ENCODE assay signal across 10 mouse cellular contexts in the genomic region with DNA sequence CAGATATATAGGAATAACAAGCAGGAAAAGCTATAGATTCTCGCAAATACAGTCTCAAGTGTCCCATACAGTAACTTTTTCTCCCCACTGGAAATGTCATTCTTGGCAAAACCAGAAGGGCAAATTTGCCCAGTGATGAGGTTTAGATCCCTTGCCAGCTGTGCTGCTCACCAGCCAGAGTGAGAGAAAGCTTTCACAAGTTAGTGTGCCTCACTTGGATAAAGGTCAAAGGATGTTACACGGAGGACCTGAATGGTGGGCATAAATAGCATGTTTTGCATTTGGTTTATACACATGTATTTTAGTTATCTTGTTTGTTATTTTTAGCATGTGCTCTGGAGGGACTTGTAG. TPM values are rescaled to one million over a fixed set of nuclear protein-coding genes. Genes with fewer than 3 reads are reported as not detected.
DNase-seq lines count a peak whose midpoint lies in the region; ATAC-seq lines count a peak whose summit lies in the region.
"Had no signal": no experiment of that assay in that cellular context is flagged by ENCODE, and none has a peak within 500 bp of the region (broad histone marks: within the 10 kb centered on the region; RNA-seq: fewer than 3 reads in every experiment).

No protein-coding gene starts in this region.

- 38% methylated on average over 2 of the region's 2 CpGs for whole genome bisulfite sequencing in heart, embryonic 14.5 days
- 75% methylated on average over 2 of the region's 2 CpGs for WGBS in midbrain, embryonic 10.5 days
- 75% methylated on average over 2 of the region's 2 CpGs for WGBS in midbrain, embryonic 14.5 days
- WGBS in forebrain, embryonic 13.5 days: 41% methylated on average over 2 of the region's 2 CpGs

- H3K4me1 ChIP-seq in heart, embryonic 14.5 days (ENCODE audit: control insufficient read depth in 2 of 2, insufficient read depth in 2 of 2, low read length in 2 of 2): peaks cover 0 to 5% of the 10 kb centered on the region in 2 experiments; a peak in 2 of 4 replicates
- peaks cover 22% of the 10 kb centered on the region for H3K4me1 ChIP-seq in midbrain, embryonic 10.5 days
- H3K4me1 ChIP-seq in midbrain, embryonic 14.5 days (ENCODE audit: control insufficient read depth, insufficient read depth, low read length): no peaks in the 10 kb centered on the region; the same call in 1 of the 2 replicates
- peaks cover 13% of the 10 kb centered on the region for H3K4me1 ChIP-seq in forebrain, embryonic 13.5 days
- H3K4me1 ChIP-seq: neural tube, embryonic 12.5 days had no signal

- H3K4me2 ChIP-seq in heart, embryonic 14.5 days (ENCODE audit: low read length): peak overlapping the region; percentile 5; the same call in 1 of the 2 replicates
- no peak overlapping the region for H3K4me2 ChIP-seq in midbrain, embryonic 14.5 days (ENCODE audit: low read length)
- H3K4me2 ChIP-seq in forebrain, embryonic 13.5 days: 0 out of 2 replicates have a peak overlapping the region, but pooled peaks have one; percentile 18
- H3K4me2 ChIP-seq: neural tube, embryonic 12.5 days had no signal

- no peak overlapping the region for H3K4me3 ChIP-seq in heart, embryonic 14.5 days (ENCODE audit: control insufficient read depth in 1 of 2, insufficient read depth in 1 of 2, low read depth in 1 of 2, low read length in 2 of 2)
- H3K4me3 ChIP-seq in midbrain, embryonic 10.5 days: no peak overlapping the region
- no peak overlapping the region for H3K4me3 ChIP-seq in midbrain, embryonic 14.5 days (replicated peaks; ENCODE audit: low read depth, low read length)
- no peak overlapping the region for H3K4me3 ChIP-seq in forebrain, embryonic 13.5 days
- H3K4me3 ChIP-seq: neural tube, embryonic 12.5 days had no signal

- H3K36me3 ChIP-seq in heart, embryonic 14.5 days (ENCODE audit: control insufficient read depth, insufficient read depth, low read length): no peaks in the 10 kb centered on the region
- H3K36me3 ChIP-seq in midbrain, embryonic 10.5 days: no peaks in the 10 kb centered on the region
- H3K36me3 ChIP-seq in midbrain, embryonic 14.5 days (ENCODE audit: control insufficient read depth, insufficient read depth, low read length): no peaks in the 10 kb centered on the region
- no peaks in the 10 kb centered on the region for H3K36me3 ChIP-seq in forebrain, embryonic 13.5 days (ENCODE audit: poor library complexity, severe bottlenecking)
- H3K36me3 ChIP-seq: G1E; neural tube, embryonic 12.5 days had no signal

- H3K9me3 ChIP-seq in heart, embryonic 14.5 days (ENCODE audit: control insufficient read depth, low read length): no peaks in the 10 kb centered on the region
- no peaks in the 10 kb centered on the region for H3K9me3 ChIP-seq in midbrain, embryonic 10.5 days (replicated peaks)
- no peaks in the 10 kb centered on the region for H3K9me3 ChIP-seq in midbrain, embryonic 14.5 days (ENCODE audit: control insufficient read depth, low read length)
- H3K9me3 ChIP-seq in forebrain, embryonic 13.5 days (replicated peaks): no peaks in the 10 kb centered on the region
- H3K9me3 ChIP-seq: G1E; neural tube, embryonic 12.5 days had no signal

- H3K27ac ChIP-seq in heart, embryonic 14.5 days (replicated peaks in 1 of 2; ENCODE audit: control insufficient read depth in 1 of 2, insufficient read depth in 1 of 2, low read depth in 2 of 2, low read length in 2 of 2): no peak overlapping the region
- 0 out of 2 replicates have a peak overlapping the region, but pooled peaks have one; percentile 28 for H3K27ac ChIP-seq in midbrain, embryonic 10.5 days (replicated peaks)
- no peak overlapping the region for H3K27ac ChIP-seq in midbrain, embryonic 14.5 days (replicated peaks; ENCODE audit: low read depth, low read length)
- 0 out of 2 replicates have a peak overlapping the region, but pooled peaks have one; percentile 31 for H3K27ac ChIP-seq in forebrain, embryonic 13.5 days
- H3K27ac ChIP-seq: liver, embryonic 14.5 days; neural tube, embryonic 12.5 days had no signal

- DNase-seq in heart, adult 8-10 months (ENCODE audit: low spot score): no peak
- DNase-seq in midbrain, embryonic 10.5 days (ENCODE audit: low spot score): no peak
- no peak for DNase-seq in midbrain, embryonic 14.5 days
- DNase-seq in urinary bladder, postnatal 10 days (ENCODE audit: low spot score): no peak

- no peak; the same call in 1 of the 2 replicates for ATAC-seq in heart, embryonic 14.5 days (ENCODE audit: insufficient number of reproducible peaks, insufficient read depth, low FRiP score, low read depth)
- no peak for ATAC-seq in midbrain, embryonic 14.5 days (ENCODE audit: low FRiP score, low TSS enrichment)
- peak; percentile 31 for ATAC-seq in forebrain, embryonic 13.5 days
- ATAC-seq in erythroid progenitor cell, adult 5-6 weeks (replicated peaks; ENCODE audit: low FRiP score, poor library complexity, severe bottlenecking): no peak

- no peak overlapping the region for H3K9ac ChIP-seq in heart, embryonic 14.5 days (ENCODE audit: low read length)
- H3K9ac ChIP-seq in midbrain, embryonic 14.5 days (replicated peaks; ENCODE audit: low read length): no peak overlapping the region
- H3K9ac ChIP-seq in forebrain, embryonic 13.5 days: no peak overlapping the region
- H3K9ac ChIP-seq: liver, embryonic 14.5 days; neural tube, embryonic 12.5 days had no signal

- no peaks in the 10 kb centered on the region for H3K27me3 ChIP-seq in heart, embryonic 14.5 days (ENCODE audit: control insufficient read depth, insufficient read depth, low read length)
- no peaks in the 10 kb centered on the region for H3K27me3 ChIP-seq in midbrain, embryonic 10.5 days (ENCODE audit: low read depth, poor library complexity, severe bottlenecking)
- H3K27me3 ChIP-seq in midbrain, embryonic 14.5 days (ENCODE audit: control insufficient read depth, insufficient read depth, low read length): no peaks in the 10 kb centered on the region
- H3K27me3 ChIP-seq in forebrain, embryonic 13.5 days: no peaks in the 10 kb centered on the region
- H3K27me3 ChIP-seq: neural tube, embryonic 12.5 days had no signal

RNA-seq across cellular contexts. Expression of a gene that starts 41.9 kb away (rescaled TPM):
- polyA plus RNA-seq in heart, embryonic 14.5 days (2014; fragmentation: Nextera tagmentation; extraction: Ambion mirVana): 0.66 and 1.3 TPM in 2 replicates
- total RNA-seq in heart, adult 8-10 months (2022): under 1 TPM; 0.19 to 0.95 (median 0.33) TPM
- polyA plus RNA-seq in midbrain, embryonic 10.5 days (2016; fragmentation: Nextera tagmentation; extraction: Ambion mirVana): 1.1 and 1.4 TPM in 2 replicates
- polyA plus RNA-seq in midbrain, embryonic 14.5 days (2014; fragmentation: Nextera tagmentation; extraction: Ambion mirVana): 0.62 and 0.86 TPM in 2 replicates
- polyA plus RNA-seq in forebrain, embryonic 13.5 days (2015; fragmentation: Nextera tagmentation; extraction: Ambion mirVana): 2.1 and 2.4 TPM in 2 replicates
- 0.84 and 2.5 TPM in 2 replicates for total RNA-seq in erythroid progenitor cell, adult 5-6 weeks (2015; ENCODE audit: low replicate concordance)
- total RNA-seq in erythroid progenitor cell, adult 5-6 weeks (2017; ENCODE audit: low replicate concordance): 5.1 TPM in 1 of 2 replicates, not detected in the other

Comparison
In these comparisons a context has a peak if more than half of its experiments do, and no peak if none do; other contexts are left out.
1. H3K27ac ChIP-seq: peak in midbrain, embryonic 10.5 days (single experiment) and forebrain, embryonic 13.5 days (single experiment); none in heart, embryonic 14.5 days (0 of 2) and midbrain, embryonic 14.5 days (single experiment).